Mouse (Mus musculus): ENCODE measurements around the gene Limk1.

Gene Limk1

GRCm38 (mm10) chr5:134688086-134688717 is at the start of gene Limk1:
Limk1 (minus strand) TSS chr5:134688598.
- in situ Hi-C loops (cut with MboI): loop anchor here (10.0 kb wide), 1 partner anchor 503 kb away; the partner anchor contains the start of gene Gtf2ird2

- in situ Hi-C loops (cut with MboI): no loop called here
Measured at GRCm38 (mm10) chr5:134734920-134735319, 46.5 kb upstream of the Limk1 start.

GRCm38 (mm10) chr5:134734072-134734471 is 45.7 kb upstream of the Limk1 start:
- in situ Hi-C loops (cut with MboI): no loop called here

- in situ Hi-C loops (cut with MboI): no loop called here
Measured at GRCm38 (mm10) chr5:134733241-134733640, 44.8 kb upstream of the Limk1 start.

GRCm38 (mm10) chr5:134729124-134729523 is 40.7 kb upstream of the Limk1 start:
- in situ Hi-C loops (cut with MboI): no loop called here

- in situ Hi-C loops (cut with MboI): no loop called here
Measured at GRCm38 (mm10) chr5:134728535-134728934, 40.1 kb upstream of the Limk1 start.

GRCm38 (mm10) chr5:134727001-134727639 is 38.7 kb upstream of the Limk1 start:
- in situ Hi-C loops (cut with MboI): no loop called here

- in situ Hi-C loops (cut with MboI): no loop called here
Measured at GRCm38 (mm10) chr5:134725299-134725698, 36.9 kb upstream of the Limk1 start.

GRCm38 (mm10) chr5:134720058-134720457 is 31.7 kb upstream of the Limk1 start:
- in situ Hi-C loops (cut with MboI): no loop called here

GRCm38 (mm10) chr5:134711076-134711475 is 22.7 kb upstream of the Limk1 start:
- in situ Hi-C loops (cut with MboI): no loop called here

GRCm38 (mm10) chr5:134709275-134709674 is 20.9 kb upstream of the Limk1 start:
- in situ Hi-C loops (cut with MboI): loop anchor here (5.0 kb wide), 1 partner anchor 202 kb away; no protein-coding TSS in a partner anchor

GRCm38 (mm10) chr5:134704157-134704556 is 15.8 kb upstream of the Limk1 start:
- in situ Hi-C loops (cut with MboI): no loop called here

- in situ Hi-C loops (cut with MboI): no loop called here
Measured at GRCm38 (mm10) chr5:134695539-134695938, 7.1 kb upstream of the Limk1 start.

- in situ Hi-C loops (cut with MboI): no loop called here
Measured at GRCm38 (mm10) chr5:134695082-134695481, 6.7 kb upstream of the Limk1 start.

- in situ Hi-C loops (cut with MboI): no loop called here
Measured at GRCm38 (mm10) chr5:134692704-134693103, 4.3 kb upstream of the Limk1 start.

GRCm38 (mm10) chr5:134688718-134689284 is 403 bp upstream of the Limk1 start:
- in situ Hi-C loops (cut with MboI): loop anchor here (10.0 kb wide), 1 partner anchor 504 kb away; the partner anchor contains the start of gene Gtf2ird2

- in situ Hi-C loops (cut with MboI): loop anchor here (10.0 kb wide), 1 partner anchor 502 kb away; the partner anchor contains the start of gene Gtf2ird2
Measured at GRCm38 (mm10) chr5:134687187-134687586, 1.2 kb downstream of the Limk1 start.

- in situ Hi-C loops (cut with MboI): loop anchor here (10.0 kb wide), 1 partner anchor 502 kb away; the partner anchor contains the start of gene Gtf2ird2
Measured at GRCm38 (mm10) chr5:134686541-134686940, 1.9 kb downstream of the Limk1 start.

GRCm38 (mm10) chr5:134684398-134684797 is 4.0 kb downstream of the Limk1 start:
- in situ Hi-C loops (cut with MboI): loop anchor here (10.0 kb wide), 1 partner anchor 500 kb away; the partner anchor contains the start of gene Gtf2ird2

- in situ Hi-C loops (cut with MboI): loop anchor here (10.0 kb wide), 1 partner anchor 499 kb away; the partner anchor contains the start of gene Gtf2ird2
Measured at GRCm38 (mm10) chr5:134683813-134684212, 4.6 kb downstream of the Limk1 start.

GRCm38 (mm10) chr5:134680238-134680637 is 8.2 kb downstream of the Limk1 start:
- in situ Hi-C loops (cut with MboI): loop anchor here (10.0 kb wide), 1 partner anchor 495 kb away; the partner anchor contains the start of gene Gtf2ird2

- in situ Hi-C loops (cut with MboI): no loop called here
Measured at GRCm38 (mm10) chr5:134678827-134679546, 9.4 kb downstream of the Limk1 start.
